Mouse (Mus musculus): ENCODE data around the gene Unc93a. TPM values are rescaled to one million over a fixed set of nuclear protein-coding genes. Genes with fewer than 3 reads are reported as not detected.
"Not testable (repeated sequence)": the region's sequence is repeated elsewhere in the genome, so short reads cannot be mapped to it uniquely, and the experiment has no call there.

The Unc93a gene
- total RNA-seq, 2 experiments from 2014 or later: not detected

DNA sequence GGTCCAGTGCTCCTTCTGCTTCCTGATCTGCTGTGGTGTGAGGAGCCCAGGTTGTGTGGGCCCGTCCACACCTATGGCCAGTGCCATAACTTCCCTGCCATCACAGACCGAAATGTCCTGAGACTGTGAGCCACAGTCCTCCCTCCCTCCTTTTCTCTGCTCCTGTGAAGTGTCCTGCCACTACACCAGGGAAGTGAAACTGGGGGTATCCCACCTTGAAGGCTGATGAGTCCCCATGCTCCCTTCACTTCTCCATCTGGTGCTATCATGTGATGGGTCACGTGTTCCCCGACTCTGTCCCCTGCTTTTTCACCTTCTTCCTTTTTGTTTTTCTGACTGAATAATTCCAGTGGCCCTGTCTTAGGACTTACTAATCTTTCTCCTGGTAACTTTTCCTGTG lies 38.6 kb downstream of the Unc93a start:
- H3K4me3 ChIP-seq; H3K27ac ChIP-seq; DNase-seq (ENCODE audit: low spot score in 2 of 2): not testable (repeated sequence)

DNA sequence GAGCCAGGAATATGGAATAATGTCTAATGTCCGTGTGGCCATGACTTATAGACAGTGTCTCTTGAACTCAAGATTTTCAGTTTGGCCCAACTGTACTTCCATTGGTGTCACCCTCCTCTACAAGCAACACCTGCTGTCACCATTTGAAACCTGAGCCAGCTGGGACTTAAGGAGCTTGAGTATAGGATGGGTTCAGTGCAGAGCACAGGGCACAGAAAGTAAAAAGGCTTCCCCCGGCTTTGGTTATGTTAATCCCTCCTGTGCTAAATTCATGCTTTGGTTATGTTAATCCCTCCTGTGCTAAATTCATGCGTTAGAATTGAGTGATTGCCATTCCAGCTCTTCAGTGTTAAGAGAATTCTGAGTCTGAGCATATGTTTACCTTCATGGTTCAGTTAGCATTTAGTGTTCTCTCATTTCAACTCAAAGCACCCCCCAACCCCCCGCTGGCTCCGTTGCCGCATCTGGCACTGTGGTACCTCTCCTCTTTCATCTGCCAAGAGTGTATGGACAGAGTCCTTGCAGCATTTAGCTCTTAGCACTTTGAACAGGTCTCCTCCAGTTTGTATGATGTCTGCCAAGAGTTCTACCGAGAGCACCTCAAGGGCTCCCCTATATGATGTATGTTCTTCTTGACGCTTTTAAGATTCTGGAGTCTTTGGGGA lies 39.4 kb downstream of the Unc93a start:
- not testable (repeated sequence) for DNase-seq (ENCODE audit: low spot score in 2 of 2); H3K27ac ChIP-seq; H3K4me3 ChIP-seq

DNA sequence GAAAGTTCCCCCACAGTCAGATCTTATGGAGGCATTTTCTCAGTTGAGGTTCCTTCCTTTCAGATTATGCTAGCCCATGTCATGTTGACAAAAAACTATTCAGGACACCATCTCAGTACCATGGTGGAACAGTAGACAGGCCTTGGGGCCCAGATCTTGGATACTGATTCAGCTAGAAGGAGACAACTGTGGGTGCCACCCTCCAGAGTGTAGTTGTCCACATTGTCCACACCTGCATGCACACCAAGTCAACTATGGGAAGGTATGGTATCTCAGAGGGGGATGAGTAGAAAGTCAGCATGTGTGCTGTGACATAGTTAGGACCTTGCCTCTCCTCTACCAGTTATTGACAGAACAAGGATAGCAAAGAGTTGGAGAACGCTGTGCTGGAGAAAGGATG lies 40.1 kb downstream of the Unc93a start:
- not testable (repeated sequence) for DNase-seq (ENCODE audit: low spot score in 2 of 2); H3K27ac ChIP-seq; H3K4me3 ChIP-seq

DNA sequence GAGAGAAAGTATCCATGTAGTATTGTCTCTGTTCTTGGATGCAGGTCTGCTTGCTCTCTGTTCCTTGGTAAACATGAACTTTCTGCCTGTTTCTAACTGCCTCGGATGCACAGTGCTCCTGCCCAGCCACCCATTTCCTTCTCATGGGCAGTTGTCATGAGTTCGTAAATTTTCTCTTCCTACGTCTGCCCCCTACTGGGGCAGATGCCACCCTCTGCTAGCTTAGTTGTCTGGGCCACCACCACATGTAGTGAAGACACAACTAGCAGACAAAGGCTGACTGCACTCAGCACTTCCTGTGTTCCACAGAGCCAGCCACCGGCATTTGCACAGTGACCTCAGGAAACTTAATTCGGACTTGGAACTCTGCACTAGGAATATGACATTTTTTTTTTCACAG lies 62.4 kb downstream of the Unc93a start:
- not testable (repeated sequence) for DNase-seq (ENCODE audit: low spot score in 2 of 2); H3K27ac ChIP-seq; H3K4me3 ChIP-seq

DNA sequence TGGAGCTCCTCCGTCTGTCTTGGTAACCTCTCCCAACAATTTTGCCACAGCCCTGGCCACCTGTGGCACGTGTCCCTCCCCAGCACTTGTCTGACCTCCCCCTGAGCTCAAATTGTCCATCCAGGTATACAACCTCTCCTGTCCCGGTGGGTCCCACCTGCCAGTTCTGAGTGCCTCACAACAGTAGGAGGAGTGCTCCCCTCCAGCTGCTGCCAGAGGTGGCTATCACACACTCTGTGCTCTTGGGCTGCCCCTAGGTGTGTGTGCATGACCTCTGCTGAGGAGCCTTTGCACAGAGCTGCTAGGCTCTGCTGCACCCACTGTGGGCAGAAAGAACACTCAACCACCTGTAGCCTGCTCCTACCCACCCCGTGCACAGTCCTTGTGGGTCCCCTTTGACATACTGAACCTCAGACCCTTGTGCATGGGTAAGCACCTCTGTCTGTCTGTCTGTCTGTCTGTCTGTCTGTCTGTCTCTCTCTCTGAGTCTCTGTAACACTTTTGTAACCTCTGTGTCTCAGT lies 63.7 kb downstream of the Unc93a start:
- not testable (repeated sequence) for H3K4me3 ChIP-seq; H3K27ac ChIP-seq; DNase-seq (ENCODE audit: low spot score in 2 of 2)

DNA sequence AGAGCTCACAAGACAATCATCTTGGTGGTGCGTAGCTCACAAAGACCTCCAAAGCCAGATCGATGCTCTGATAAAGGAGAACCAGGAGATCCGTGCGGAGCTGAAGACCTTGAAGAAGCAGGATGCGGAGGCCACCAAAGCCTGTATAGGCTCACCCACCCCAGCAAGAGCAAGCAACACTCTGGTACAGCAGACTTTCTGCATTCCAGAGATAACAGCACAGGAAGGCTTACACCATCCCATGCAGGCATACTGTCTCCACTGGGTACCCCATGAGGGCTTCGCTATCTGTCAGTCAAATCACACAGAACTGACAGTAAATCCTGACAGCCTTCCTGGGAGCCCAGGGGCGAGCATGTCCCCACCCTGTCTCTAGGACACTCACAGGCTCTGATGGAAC lies 68.7 kb downstream of the Unc93a start:
- DNase-seq (ENCODE audit: low spot score in 2 of 2); H3K4me3 ChIP-seq; H3K27ac ChIP-seq: not testable (repeated sequence)

DNA sequence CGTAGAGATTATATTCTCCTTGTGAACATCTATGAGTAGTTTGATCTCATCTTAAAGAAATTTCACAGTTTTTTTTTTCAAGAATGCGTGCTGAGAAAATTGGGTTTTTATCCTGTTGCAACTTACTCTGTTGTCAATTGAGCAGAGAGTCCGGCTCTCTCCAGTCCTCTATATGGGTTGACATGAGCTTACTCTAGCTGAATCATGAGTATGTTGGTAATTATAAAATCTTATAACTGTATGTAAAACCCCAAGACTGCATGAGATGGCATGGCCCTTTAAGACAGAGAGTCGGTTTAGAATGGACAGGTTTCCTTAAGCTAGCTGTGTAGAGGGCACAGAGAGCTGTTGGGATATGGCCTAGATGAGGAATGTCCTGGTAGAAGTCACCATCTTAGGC lies 70.8 kb downstream of the Unc93a start, which contains the start of gene Tcp10b:
Tcp10b (plus strand) TSS at position 301 of the 400 bp plus-strand sequence.
- not testable (repeated sequence) for H3K4me3 ChIP-seq; H3K27ac ChIP-seq; DNase-seq (ENCODE audit: low spot score in 2 of 2)

Other genes with a start within 250 kb of the Unc93a start
- 1 to 10 TPM; 3.9 to 6.2 TPM for gene Pnldc1, start 221.6 kb downstream of the Unc93a start, total RNA-seq (2021)
- gene Tcp1, start 216.1 kb downstream of the Unc93a start, total RNA-seq (2021): 100 to 1,000 TPM; 201 to 208 TPM
- 10 to 100 TPM; 60.9 to 68.9 TPM for gene Mrpl18, start 215.5 kb downstream of the Unc93a start, total RNA-seq (2021)
- gene Acat3, start 191.2 kb downstream of the Unc93a start, total RNA-seq (2021): 1 to 10 TPM; 4.1 to 6.6 TPM
- 10 to 100 TPM; 44.2 to 44.4 TPM for gene Acat2, start 171.1 kb downstream of the Unc93a start, total RNA-seq (2021)
- gene Wtap, start 137.6 kb downstream of the Unc93a start, total RNA-seq (2021): 10 to 100 TPM; 52.3 to 59.6 TPM
- 100 to 1,000 TPM; 237 to 252 TPM for gene Sod2, start 125.0 kb downstream of the Unc93a start, total RNA-seq (2021)
- gene Gpr31b, start 79.5 kb downstream of the Unc93a start, total RNA-seq (2021): not detected
- gene Tcp10b, start 70.7 kb downstream of the Unc93a start, total RNA-seq (2021): 1 to 10 TPM in 1 of 2 experiments, under 1 TPM in 1; 0.88 to 1.5 TPM
- not detected for gene Smok2a, start 89.4 kb upstream of the Unc93a start, total RNA-seq (2021)
- not detected for gene Smok2b, start 98.4 kb upstream of the Unc93a start, total RNA-seq (2021)
- under 1 TPM; 0.23 to 0.52 TPM for gene Tcp10c, start 222.8 kb upstream of the Unc93a start, total RNA-seq (2021)